Mouse (Mus musculus) embryonic stem cell, embryonic (primary cell): ENCODE measurements around the gene Cacna1a.

ENCODE experiments used
- CTCF ChIA-PET, 4 experiments: fragments of 300-600 bp in 2 of 4; fragments of 350-600 bp in 2 of 4; sonication (Branson Sonifier 250); formaldehyde crosslinking; loops; one replicate each; lab custom pipeline; 2022; ENCODE audit warnings: inconsistent platforms in 2 of 4; lab: Charles Lee
- POLR2A ChIA-PET, 4 experiments: fragments of 300-600 bp in 2 of 4; fragments of 350-600 bp in 2 of 4; sonication (Branson Sonifier 250); formaldehyde crosslinking; loops; one replicate each; lab custom pipeline; 2022; ENCODE audit warnings: antibody characterized with exemption in 4 of 4, inconsistent platforms in 1 of 4; lab: Charles Lee

Cacna1a gene

DNA sequence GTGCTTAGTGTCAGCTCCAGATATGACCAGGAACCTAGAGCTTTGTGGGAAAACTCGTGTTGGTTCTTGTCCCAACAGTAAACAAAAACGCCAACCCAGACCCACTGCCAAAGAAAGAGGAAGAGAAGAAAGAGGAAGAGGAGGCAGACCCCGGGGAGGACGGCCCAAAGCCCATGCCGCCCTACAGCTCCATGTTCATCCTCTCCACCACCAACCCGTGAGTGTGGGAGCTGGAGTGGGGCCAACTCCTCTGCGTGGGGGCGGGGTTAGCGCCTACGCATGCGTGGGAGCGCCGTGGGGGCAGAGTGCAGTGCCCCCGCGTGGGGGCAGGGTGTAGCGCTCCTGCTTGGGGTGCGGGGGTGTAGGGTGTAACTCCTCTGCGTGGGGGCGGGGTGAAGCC lies 179.3 kb downstream of the Cacna1a start:
- ChIA-PET CTCF (interaction anchor here (0.5 to 3.0 kb wide), 29 partner anchors 8 to 1001 kb away, joined by 3 to 11 read pairs (median 4); partner anchors contain the start of gene Trmt1 (in 1 of the 4)), POLR2A (interaction anchor here in 3 of 4 experiments (0.6 to 2.3 kb wide), 12 partner anchors 12 to 280 kb away, joined by 3 to 9 read pairs (median 3); no protein-coding TSS in a partner anchor)

DNA sequence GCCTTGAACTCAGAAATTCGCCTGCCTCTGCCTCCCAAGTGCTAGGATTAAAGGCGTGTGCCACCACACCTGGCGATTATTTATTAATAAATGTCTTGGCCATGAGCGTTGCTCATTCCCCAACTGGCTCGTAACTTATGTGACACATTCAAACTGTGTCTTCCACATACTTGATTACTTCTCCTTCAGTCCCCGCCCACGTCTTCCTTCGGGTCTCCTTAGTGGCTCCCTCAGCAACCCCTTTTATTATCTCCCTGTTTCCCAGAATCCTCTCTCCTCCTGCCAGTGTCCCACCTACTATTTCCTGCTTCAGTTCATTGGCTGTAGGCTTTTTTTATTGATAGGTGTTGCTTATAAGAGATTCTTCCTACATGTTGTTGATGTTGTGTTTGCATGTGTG lies 180.5 kb downstream of the Cacna1a start:
- CTCF ChIA-PET = interaction anchor here in 1 of 4 experiments (0.7 to 1.0 kb wide), 2 partner anchors 13 to 59 kb away, joined by 3 read pairs; no protein-coding TSS in a partner anchor

DNA sequence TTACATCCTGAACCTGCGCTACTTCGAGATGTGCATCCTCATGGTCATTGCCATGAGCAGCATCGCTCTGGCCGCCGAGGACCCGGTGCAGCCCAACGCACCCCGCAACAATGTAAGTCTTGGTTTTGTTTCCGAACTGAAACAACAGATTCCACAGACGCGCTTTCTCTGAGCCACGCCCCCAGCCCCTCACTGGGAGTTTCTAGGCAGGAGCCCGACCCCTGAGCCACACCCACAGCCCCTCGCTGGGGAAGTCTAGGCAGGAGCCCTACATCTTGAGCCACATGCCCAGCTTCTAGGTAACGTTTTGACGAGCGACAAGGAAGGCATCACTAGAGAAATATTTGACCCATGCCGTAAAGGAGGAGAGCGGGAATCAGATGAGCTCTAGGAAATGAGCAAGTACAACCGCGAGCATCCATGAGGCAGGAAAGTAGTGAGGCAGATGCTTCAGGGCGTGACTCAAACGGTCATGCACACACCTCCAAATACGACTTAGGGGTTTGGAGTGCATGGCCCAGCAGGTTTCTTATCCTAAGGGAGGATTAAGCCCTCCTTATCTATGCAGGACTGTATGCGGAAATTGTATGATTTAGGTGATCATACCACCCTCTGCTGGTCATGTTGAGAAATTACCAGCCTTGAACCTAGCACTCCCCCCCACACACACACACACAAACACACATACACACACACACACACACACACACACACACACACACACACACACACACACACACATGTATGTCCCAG lies 181.9 kb downstream of the Cacna1a start:
- CTCF ChIA-PET = interaction anchor here (0.6 to 3.5 kb wide), 37 partner anchors 10 to 384 kb away, joined by 3 to 12 read pairs (median 3); no protein-coding TSS in a partner anchor
- POLR2A ChIA-PET = interaction anchor here (0.6 to 2.6 kb wide), 9 partner anchors 10 to 205 kb away, joined by 3 to 9 read pairs (median 4); no protein-coding TSS in a partner anchor

More for the DNA sequence above, 180.5 kb downstream of the Cacna1a start:
- POLR2A ChIA-PET = no interaction called here

GRCm38 (mm10) chr8:84577432-84577831 lies 189.2 kb downstream of the Cacna1a start:
- ChIA-PET CTCF (interaction anchor here in 2 of 4 experiments (0.9 to 1.1 kb wide), 2 partner anchors 17 kb away, joined by 3 to 4 read pairs; no protein-coding TSS in a partner anchor), POLR2A (interaction anchor here in 1 of 4 experiments (0.6 kb wide), 1 partner anchor 75 kb away, joined by 3 read pairs; no protein-coding TSS in a partner anchor)

DNA sequence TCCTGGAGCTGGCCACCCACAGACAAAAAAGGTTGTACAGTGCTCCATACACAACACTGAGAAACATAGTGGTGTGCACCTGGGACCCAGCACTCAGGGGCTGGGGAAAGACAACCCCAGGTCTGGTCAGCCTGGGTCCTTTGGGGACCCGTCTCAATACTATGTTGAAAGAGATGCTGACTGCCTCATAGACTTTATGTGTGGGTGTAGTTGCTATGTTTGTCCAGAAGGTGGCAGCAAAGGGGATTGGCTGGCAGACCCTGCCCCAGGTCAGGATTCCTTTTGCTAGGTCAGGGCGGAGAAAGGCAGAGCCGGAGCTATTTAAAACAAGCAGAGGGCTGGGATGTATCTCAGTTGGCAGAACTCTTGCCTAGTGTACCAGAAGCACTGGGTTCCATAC lies 191.4 kb downstream of the Cacna1a start:
- ChIA-PET CTCF (interaction anchor here (0.6 to 3.1 kb wide), 22 partner anchors 9 to 1300 kb away, joined by 3 to 18 read pairs (median 4); no protein-coding TSS in a partner anchor), POLR2A (interaction anchor here in 2 of 4 experiments (0.6 to 1.8 kb wide), 7 partner anchors 17 to 309 kb away, joined by 3 to 7 read pairs (median 4); partner anchors contain the start of gene Ccdc130 (in 1 of the 2))

GRCm38 (mm10) chr8:84585311-84585710 lies 197.1 kb downstream of the Cacna1a start:
- CTCF ChIA-PET = interaction anchor here in 3 of 4 experiments (0.6 to 3.4 kb wide), 20 partner anchors 9 to 318 kb away, joined by 3 to 27 read pairs (median 4); no protein-coding TSS in a partner anchor
- POLR2A ChIA-PET = interaction anchor here in 3 of 4 experiments (0.6 to 1.5 kb wide), 16 partner anchors 9 to 262 kb away, joined by 3 to 10 read pairs (median 3); partner anchors contain the start of gene Calr (in 1 of the 3)

DNA sequence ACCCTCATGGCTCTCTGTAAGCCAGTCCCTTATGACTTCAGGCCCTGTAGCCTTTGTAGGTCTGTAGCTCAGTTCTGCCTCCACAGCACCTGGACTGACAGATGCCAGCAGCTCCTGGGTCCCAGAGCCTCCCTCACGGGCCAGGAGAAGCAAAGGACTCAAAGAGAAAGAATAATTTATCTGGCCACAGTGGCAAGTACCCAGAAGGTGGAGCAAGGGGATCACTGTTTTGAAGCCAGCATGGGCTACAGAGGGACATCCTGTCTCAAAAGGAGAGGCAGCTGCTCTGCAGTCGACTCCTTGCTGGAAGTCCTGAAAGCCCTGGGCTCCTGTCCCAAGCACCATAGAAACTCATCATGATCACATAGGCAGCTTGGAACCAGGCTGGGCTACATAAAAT lies 198.0 kb downstream of the Cacna1a start:
- ChIA-PET POLR2A (interaction anchor here in 3 of 4 experiments (0.8 to 1.5 kb wide), 7 partner anchors 8 to 229 kb away, joined by 3 to 5 read pairs (median 3); no protein-coding TSS in a partner anchor), CTCF (interaction anchor here in 3 of 4 experiments (1.0 to 3.4 kb wide), 8 partner anchors 8 to 227 kb away, joined by 3 to 27 read pairs (median 4); no protein-coding TSS in a partner anchor)

DNA sequence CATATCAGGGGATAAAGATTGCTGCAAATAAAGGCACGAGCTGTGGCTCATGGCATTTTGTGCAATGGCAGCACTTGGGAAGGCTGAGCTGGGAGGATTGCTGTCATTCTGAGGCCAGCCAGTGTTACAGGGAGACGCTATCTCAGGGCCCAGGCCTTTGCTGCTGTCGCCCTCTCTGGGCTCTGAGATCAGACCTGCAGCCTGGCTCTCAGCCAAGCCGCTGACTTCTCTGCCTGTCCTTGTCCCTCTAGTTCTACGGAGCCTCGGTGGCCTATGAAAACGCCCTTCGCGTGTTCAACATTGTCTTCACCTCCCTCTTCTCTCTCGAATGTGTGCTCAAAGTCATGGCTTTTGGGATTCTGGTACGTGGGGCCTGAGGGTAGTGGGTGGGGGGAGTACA lies 200.3 kb downstream of the Cacna1a start:
- ChIA-PET CTCF (no interaction called here), POLR2A (interaction anchor here in 1 of 4 experiments (0.9 to 1.3 kb wide), 2 partner anchors 8 to 15 kb away, joined by 4 to 7 read pairs; no protein-coding TSS in a partner anchor)

GRCm38 (mm10) chr8:84592015-84592662 lies 203.9 kb downstream of the Cacna1a start:
- ChIA-PET CTCF (interaction anchor here (0.6 to 2.6 kb wide), 21 partner anchors 9 to 548 kb away, joined by 3 to 11 read pairs (median 3); partner anchors contain the start of gene Rln3 (in 1 of the 4)), POLR2A (interaction anchor here in 3 of 4 experiments (0.5 to 1.6 kb wide), 11 partner anchors 8 to 222 kb away, joined by 3 to 19 read pairs (median 3); partner anchors contain the start of gene Trmt1 (in 1 of the 3))

GRCm38 (mm10) chr8:84593143-84593542 lies 204.9 kb downstream of the Cacna1a start:
- CTCF ChIA-PET = interaction anchor here (0.9 to 2.7 kb wide), 15 partner anchors 8 to 295 kb away, joined by 3 to 14 read pairs (median 7); partner anchors contain the start of gene Nacc1 (in 1 of the 4)
- POLR2A ChIA-PET = interaction anchor here in 1 of 4 experiments (0.5 to 2.6 kb wide), 10 partner anchors 11 to 222 kb away, joined by 3 to 6 read pairs (median 3); partner anchors contain the start of gene Trmt1

DNA sequence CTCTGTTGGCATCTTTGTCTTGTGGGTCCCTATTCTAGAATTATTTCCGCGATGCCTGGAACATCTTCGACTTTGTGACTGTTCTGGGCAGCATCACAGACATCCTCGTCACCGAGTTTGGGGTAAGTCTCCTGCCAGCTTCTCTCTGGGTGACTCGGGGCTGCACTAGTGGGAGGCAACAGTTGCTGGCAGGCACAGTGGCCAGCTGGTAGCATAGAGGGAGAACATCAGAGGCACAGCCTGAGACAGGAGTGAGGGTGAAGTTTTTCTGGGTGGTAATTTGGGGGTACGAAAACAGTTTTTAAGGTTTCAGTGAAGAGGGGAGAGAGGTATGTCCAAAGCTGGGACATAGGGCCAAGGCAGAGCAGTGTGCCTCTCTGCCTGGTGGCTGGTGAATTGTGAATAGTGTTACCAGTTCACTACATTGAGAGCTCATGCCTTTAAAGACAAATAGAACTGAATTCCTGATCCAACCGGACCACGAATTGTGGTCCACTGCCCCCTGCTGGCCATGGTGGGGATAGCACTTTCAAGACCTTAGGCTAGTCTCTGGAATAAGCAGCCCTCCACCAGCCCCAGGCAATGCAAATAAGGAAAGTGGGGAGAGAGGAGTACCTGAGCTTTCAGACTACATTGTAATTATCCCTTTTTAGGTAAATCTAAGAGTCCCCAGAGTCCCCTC lies 206.0 kb downstream of the Cacna1a start:
- ChIA-PET CTCF (interaction anchor here (0.6 to 3.0 kb wide), 70 partner anchors 9 to 639 kb away, joined by 3 to 27 read pairs (median 4); partner anchors contain the start of genes Asf1b (in 1 of the 4), Dcaf15 (in 1 of the 4) and Nacc1 (in 1 of the 4)), POLR2A (interaction anchor here in 3 of 4 experiments (0.6 to 3.0 kb wide), 18 partner anchors 9 to 309 kb away, joined by 3 to 9 read pairs (median 3); partner anchors contain the start of gene Gcdh (in 1 of the 3))

DNA sequence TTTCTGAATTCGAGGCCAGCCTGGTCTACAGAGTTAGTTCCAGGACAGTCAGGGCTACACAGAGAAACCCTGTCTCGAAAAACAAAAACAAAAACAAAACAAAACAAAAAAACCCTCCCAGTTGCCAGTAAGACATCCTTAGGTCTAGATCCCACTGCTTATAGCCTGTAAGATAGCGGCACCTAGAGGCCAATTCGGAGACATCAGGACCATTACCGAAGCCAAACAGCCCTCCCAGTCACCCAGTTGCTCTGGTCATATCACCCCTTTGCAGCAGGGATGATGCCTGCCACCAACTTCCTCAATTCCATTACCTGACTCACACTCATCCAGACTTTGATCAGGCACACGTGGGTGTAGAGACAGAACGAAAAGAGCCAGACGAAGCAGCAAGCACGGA lies 207.4 kb downstream of the Cacna1a start:
- POLR2A ChIA-PET = interaction anchor here in 2 of 4 experiments (0.7 to 3.0 kb wide), 8 partner anchors 8 to 559 kb away, joined by 3 to 9 read pairs (median 4); partner anchors contain the start of gene Syce2 (in 1 of the 2)
- CTCF ChIA-PET = interaction anchor here (0.5 to 3.0 kb wide), 19 partner anchors 9 to 307 kb away, joined by 3 to 21 read pairs (median 5); no protein-coding TSS in a partner anchor

DNA sequence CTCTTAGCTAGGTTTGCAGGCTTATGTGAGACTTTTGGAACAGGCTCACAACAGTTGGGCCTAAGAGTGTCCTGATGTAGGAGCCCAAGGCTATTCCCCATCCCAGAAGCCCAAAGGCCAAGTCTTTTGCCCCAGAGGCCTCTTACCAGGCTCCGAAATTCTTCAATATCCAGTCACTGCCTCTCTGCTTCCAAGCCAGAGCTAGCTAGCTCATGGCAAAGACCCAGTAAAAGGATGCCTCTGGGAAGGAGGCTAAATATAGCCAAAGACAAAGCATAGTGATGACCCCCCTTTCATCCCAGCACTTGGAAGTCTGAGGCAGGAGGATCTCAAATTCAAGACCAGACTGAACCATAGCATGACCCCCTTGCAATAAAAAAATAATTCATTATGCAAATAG lies 211.2 kb downstream of the Cacna1a start:
- POLR2A ChIA-PET = interaction anchor here in 3 of 4 experiments (0.9 to 2.7 kb wide), 11 partner anchors 11 to 342 kb away, joined by 3 to 8 read pairs (median 4); partner anchors contain the start of gene Mri1 (in 1 of the 3)

GRCm38 (mm10) chr8:84600311-84600907 lies 212.2 kb downstream of the Cacna1a start:
- ChIA-PET POLR2A (interaction anchor here in 3 of 4 experiments (0.5 to 2.7 kb wide), 31 partner anchors 8 to 397 kb away, joined by 3 to 9 read pairs (median 4); partner anchors contain the start of gene Calr (in 1 of the 3)), CTCF (interaction anchor here in 2 of 4 experiments (0.6 to 2.4 kb wide), 11 partner anchors 8 to 437 kb away, joined by 3 to 10 read pairs (median 3); no protein-coding TSS in a partner anchor)

More for the DNA sequence above, 211.2 kb downstream of the Cacna1a start:
- CTCF ChIA-PET = interaction anchor here in 3 of 4 experiments (0.7 to 2.0 kb wide), 4 partner anchors 39 to 48 kb away, joined by 3 to 5 read pairs (median 4); no protein-coding TSS in a partner anchor

DNA sequence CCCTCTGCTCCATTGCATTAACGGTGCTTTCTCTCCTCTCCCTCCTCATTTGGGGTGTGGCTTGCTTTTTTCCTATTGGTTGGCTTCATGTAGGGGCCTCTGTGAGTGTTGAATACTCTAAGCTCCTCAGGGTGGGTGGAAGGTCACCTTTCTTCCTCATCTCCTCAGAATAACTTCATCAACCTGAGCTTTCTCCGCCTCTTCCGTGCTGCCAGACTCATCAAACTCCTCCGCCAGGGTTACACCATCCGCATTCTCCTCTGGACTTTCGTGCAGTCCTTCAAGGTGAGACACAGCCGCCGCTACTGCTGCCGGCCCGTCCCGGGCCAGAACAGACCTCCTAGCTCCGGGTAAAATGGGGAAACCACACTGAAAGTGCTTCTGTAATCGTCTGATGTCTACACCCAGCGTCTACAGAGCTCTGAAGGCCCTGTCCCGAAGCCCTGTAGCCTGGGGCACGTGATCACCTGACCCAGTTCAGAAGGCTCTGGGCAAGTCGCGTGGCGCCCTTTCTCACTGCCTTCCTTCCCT lies 213.0 kb downstream of the Cacna1a start:
- ChIA-PET CTCF (interaction anchor here (0.6 to 2.4 kb wide), 19 partner anchors 9 to 439 kb away, joined by 3 to 10 read pairs (median 3); no protein-coding TSS in a partner anchor), POLR2A (interaction anchor here (0.6 to 2.7 kb wide), 27 partner anchors 9 to 397 kb away, joined by 3 to 9 read pairs (median 4); partner anchors contain the start of gene Calr (in 2 of the 4))
